Mouse (Mus musculus): Measurements from ENCODE around the gene Palm2. TPM values are rescaled to one million over a fixed set of nuclear protein-coding genes. Genes with fewer than 3 reads are reported as not detected.

The Palm2 gene
- total RNA-seq, 4 experiments from 2014 or later = 0.17 to 0.79 (median 0.58) TPM; not detected in 1

GRCm38 (mm10) chr4:57612716-57613115, 178.7 kb downstream of the Palm2 start:
- DNase-seq (ENCODE audit: low spot score in 2 of 2) = no peak

- DNase-seq (ENCODE audit: low spot score in 2 of 2) = no peak
Measured at GRCm38 (mm10) chr4:57614686-57615085, 180.6 kb downstream of the Palm2 start.

GRCm38 (mm10) chr4:57618743-57619142, 184.7 kb downstream of the Palm2 start:
- no peak for DNase-seq (ENCODE audit: low spot score in 2 of 2)

DNA sequence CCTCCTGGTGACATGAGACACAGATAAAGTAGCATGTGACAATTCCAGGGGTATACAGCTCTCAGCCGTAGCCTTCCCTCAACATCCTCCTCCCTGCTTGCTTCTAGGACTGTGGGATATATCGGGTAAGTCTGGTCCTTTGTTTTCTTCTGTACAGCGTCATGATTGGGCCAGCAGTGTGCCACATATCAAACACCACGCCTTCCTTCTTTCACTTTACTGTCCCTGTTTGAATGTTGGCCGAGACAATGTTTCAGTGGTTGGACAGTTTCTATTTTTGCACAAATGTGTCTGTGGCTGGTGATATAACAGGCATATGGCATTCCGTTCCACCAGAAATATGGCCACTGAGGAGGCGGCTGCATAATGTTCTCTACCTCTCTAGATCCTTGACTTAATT, 188.8 kb downstream of the Palm2 start:
- DNase-seq (ENCODE audit: low spot score in 2 of 2) = no peak

- DNase-seq (ENCODE audit: low spot score in 2 of 2) = no peak
Measured at GRCm38 (mm10) chr4:57624819-57625218, 190.8 kb downstream of the Palm2 start.

DNA sequence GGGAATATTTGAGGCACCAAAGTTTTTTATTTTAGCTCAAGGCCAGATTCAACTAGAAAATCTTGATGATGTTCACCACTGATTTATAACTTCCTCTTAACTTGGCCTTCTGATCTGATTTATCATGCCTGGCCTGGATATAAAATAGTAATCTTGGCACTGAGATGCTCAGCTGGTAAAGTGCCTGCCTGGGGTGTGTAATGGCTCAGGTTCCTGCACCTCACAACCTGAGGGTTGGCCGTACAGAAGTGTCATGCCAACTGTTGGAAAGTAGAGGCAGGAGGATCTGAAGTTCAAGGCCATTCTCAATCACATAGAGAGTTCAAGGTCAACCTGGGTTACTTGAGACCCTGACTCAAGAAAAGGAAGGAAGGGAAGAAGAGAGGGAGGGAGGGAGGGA, 191.3 kb downstream of the Palm2 start:
- no peak for DNase-seq (ENCODE audit: low spot score in 2 of 2)

DNA sequence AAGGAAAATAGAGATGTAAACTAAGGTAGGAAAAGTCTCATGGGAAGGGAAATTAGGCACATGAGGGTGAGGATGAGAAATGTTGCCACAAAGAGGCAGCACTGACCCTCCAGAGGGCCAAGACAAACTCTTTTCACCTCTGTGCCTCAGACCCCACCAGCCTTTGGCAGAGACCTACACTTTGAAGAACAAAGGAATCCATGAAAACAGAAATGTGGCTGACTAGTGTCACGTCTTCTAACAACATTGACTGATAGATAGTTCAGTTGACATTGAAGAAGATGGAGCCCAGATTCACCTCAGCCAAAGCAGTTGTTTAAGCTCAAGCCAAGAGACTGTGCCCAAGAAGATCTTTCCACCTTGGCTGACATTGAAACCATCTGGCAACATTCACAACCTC, 191.7 kb downstream of the Palm2 start:
- DNase-seq (ENCODE audit: low spot score in 2 of 2) = no peak

DNA sequence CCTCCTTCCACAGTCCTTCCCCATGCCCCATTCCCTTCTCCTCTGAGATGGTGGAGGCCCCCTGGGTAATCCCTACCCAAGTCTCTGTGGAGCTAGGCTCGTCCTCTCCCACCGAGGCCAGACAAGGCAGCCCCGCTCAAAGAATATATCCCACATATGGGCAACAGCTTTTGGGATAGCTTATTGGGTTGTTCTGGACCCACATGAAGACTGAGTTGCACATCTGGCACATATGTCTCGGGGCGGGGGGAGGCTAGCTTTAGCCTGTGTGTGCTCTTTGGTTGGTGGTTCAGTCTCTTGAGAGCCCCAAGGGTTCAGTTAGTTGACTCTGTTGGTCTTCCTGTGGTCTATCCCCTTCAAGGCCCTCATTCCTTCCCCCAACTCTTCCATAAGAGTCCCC, 192.9 kb downstream of the Palm2 start:
- DNase-seq (ENCODE audit: low spot score in 2 of 2) = no peak

DNA sequence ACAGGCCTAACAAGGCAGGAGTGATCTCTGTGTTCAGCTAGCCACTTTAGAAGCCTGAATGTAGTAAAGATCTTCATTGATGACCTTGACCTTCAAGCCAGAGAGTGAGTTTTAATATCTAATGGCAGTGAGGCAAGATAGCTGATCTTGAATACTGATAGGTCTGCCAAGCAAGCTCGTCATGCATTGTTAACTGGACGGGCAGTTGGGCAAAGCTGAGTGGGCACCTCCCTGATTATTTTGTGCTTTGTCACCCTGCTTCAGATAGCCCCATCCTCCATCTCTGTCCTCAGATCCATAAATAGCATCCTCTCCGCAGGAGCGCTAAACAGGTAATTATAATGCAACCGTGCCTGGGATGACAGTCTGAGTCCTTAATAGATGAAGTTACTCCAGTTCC, 198.3 kb downstream of the Palm2 start:
- DNase-seq (ENCODE audit: low spot score in 2 of 2) = no peak

DNA sequence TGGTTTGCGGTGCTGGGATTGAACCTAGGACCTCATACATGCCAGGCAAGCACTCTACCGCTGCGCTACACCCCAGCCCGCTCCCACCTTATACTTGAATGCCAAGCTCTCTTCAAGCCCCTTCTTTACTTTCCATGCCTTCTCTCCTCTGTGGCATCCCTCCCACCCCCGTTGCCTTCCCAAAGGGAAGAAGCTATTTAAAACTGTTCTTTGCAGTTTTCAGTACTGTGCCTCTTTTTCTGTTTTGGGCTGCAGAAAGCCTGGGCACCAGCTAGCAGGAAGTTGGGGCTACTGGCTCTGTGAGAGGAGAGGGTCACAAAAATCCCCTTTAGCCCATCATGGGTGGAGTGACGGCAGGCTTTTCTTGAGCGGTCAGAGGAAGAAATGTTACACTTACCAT, 199.0 kb downstream of the Palm2 start:
- no peak for DNase-seq (ENCODE audit: low spot score in 2 of 2)

DNA sequence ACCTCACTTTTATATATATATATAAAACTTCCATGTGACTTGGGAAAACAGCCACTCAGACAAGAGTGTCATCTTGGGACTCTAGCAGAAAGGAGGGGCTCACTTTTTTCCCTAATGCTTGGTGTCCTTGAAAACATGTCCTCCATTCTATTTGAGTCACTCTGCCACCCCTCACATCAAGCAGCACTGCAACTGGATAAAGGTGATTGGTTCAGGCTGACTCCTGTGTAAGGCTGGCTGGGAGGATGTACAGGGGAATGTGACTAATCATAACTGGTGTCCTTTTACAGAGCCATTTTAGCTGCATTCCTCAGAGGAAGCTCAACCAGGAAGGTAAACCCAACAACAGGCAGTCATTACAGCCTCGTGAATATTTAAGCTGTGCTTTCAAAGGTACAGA, 200.9 kb downstream of the Palm2 start:
- DNase-seq (ENCODE audit: low spot score in 2 of 2) = no peak

DNA sequence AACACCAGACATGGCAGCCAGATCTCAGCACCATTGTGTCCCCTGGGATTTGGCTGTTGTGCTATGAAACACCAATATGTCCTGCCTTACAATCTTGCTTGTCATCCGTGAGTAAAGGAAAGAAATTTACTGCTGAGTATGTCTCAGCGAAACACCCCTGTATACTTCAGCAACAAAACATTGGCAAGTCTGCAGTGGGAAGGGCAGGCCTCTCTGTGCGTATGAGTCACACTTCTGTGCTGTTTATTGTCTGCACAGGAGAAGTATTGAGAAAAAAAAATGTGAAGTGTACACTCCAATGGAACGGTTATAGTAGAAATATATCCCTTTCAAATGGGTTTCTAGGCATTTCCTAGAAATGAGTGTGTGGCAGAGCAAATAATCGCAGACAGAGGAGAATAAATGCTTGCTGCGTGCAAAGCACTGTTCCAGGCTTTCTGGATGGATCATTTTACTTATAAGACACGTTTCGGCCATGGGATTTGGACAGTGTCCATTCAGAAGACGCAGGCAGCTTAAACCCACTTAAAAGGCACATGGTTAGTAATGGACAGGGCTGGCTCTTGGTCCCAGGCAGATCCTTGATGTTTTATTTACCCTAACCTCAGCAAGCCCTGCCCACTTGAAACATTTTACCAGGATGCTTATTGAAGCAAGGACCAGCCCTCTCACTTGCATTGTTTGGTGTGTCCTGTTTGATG, 202.9 kb downstream of the Palm2 start:
- DNase-seq (ENCODE audit: low spot score in 2 of 2) = no peak

GRCm38 (mm10) chr4:57637636-57638386, 203.8 kb downstream of the Palm2 start:
- DNase-seq (ENCODE audit: low spot score in 2 of 2) = no peak

DNA sequence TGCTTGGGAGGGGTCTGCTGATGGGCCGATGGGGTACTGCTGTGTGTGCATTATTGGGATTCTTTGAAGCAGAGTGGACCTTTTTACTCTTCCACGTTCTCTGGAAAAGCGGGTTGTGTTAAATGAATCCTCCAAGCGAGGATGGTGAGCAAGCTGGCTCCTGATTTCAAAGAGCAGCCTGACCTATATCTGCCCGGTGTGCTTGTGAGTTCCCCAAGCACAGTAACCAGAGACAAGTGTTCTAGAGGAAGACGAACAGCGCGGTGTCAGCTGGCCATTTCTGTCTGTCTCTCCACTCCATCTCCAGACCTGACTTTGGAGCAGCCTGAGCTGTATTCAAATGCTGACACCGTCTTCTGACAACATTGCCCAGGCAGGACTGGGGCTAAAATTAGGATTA, 204.9 kb downstream of the Palm2 start:
- no peak for DNase-seq (ENCODE audit: low spot score in 2 of 2)

DNA sequence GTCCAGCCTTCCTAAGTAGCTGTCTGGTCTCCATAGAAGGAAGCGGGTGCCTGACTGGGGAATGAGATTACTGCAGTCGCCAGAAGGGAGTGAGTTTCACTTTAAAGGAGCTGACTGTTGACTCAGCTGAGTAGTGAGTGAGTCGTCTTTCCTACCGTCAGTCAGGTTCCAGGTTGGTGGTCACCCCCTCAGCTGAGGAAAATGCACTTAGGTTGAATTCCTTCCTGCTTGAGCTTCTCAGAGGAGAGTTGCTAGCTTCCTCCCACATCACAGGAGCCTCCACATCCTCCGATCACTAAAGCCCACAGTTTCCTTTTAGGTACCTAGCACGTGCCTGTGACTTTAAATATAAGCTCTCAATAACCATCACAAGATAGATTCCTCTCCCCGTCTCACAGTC, 206.2 kb downstream of the Palm2 start:
- DNase-seq (ENCODE audit: low spot score in 2 of 2) = no peak

DNA sequence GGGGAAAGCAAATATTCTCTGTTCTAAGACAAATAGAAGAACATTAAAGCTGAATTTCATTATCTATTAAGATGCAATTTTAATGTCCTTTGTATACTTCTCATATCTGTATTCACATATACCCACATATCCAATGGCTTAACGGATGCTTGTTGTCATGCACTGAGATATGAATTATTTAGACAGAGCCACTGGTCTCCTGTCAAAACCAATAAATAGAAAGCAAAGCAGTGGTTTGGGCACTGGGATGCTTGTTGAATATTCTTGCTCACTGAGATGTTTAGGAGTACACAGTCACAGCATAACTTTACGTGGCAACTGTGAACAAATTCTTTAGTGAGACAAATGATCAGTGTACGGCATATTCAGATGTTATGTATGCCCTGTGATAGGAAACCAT, 206.9 kb downstream of the Palm2 start:
- DNase-seq (ENCODE audit: low spot score in 2 of 2) = no peak

DNA sequence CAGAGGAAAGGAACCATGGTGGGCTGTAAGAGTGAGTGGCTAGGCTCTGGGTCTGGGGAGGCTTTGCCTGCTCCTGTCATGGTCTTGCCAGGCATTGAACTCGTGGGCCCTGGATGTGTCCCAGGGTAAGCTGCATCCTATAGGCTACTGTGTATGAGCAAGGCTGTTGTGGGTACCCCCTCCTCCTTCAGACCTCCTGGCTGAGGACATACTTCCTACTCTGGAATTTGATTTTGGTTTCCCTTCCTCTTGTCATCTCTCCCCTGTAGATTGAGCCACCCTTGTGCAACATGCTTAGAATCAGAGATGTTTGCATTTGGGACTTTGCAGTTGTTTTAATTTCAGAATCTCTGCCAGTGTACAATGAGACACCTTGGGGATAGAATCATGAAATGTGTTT, 216.9 kb downstream of the Palm2 start:
- DNase-seq (ENCODE audit: low spot score in 2 of 2) = no peak

DNA sequence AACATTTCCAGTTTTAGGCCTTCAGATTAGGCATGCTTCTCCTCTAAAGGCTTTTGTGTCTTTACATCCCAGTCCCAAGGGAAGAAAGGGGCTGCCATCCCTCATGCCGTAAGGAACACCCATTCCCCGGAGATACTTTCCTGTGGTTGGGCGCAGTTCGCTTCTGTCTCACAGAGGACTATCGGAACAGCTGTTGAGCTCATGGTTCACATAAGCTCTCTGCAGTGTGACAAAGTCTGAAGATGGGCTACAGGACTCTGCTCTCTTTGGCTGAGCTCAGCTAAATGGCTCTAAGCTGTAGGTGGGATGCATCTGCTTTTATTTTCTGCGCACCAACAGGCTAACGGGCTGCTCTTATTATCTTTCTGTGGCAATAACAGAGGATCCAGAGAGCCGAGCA, 217.5 kb downstream of the Palm2 start:
- no peak for DNase-seq (ENCODE audit: low spot score in 2 of 2)

- DNase-seq (ENCODE audit: low spot score in 2 of 2) = no peak
Measured at GRCm38 (mm10) chr4:57652185-57652904, 218.3 kb downstream of the Palm2 start.

- DNase-seq (ENCODE audit: low spot score in 2 of 2) = no peak
Measured at GRCm38 (mm10) chr4:57655966-57656365, 221.9 kb downstream of the Palm2 start.

- DNase-seq (ENCODE audit: low spot score in 2 of 2) = no peak
Measured at GRCm38 (mm10) chr4:57656388-57656787, 222.3 kb downstream of the Palm2 start.

DNA sequence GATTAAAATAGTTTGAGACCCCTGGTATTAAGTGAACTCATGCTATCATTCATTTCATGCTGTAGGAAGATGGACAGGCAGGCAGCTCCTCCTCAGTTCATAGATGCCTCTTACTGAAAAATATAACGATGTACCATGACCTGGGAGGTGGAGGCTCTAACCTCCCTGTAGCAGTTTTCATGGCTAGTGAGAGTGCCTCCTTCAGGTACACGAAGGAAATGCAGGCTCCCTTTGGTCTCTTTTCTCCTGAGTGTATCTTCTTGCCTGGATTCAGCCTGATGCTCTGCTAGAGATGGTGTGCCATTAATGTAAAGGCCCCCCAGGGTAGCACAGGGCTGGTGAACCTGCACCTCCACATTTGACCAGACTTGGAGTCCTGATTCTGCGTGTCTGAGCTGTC, 222.8 kb downstream of the Palm2 start:
- DNase-seq (ENCODE audit: low spot score in 2 of 2) = no peak

Measured in gastrocnemius, adult 8-10 months (tissue).